Mouse (Mus musculus) limb, embryonic 11.5 days (tissue): ENCODE measurements around the gene Focad. TPM values are rescaled to one million over a fixed set of nuclear protein-coding genes. Genes with fewer than 3 reads are reported as not detected.

ENCODE experiments used
- ATAC-seq: fragments of 200-750 bp; cut with Nextera tagmentation; 2 replicates; pipeline ENCODE4 v1.8.0; 2017; ENCODE audit warnings: low read depth; ENCODE audit not compliant: insufficient number of reproducible peaks, low FRiP score, low TSS enrichment
- DNase-seq: peaks from one replicate; pipeline ENCODE4 v3.0.0-alpha.2; 2015; ENCODE audit warnings: low spot score
- H3K27ac ChIP-seq: fragments of 300-500 bp; sonication (generic); replicated peaks from 2 replicates; pipeline ENCODE4 v1.5.1; 2014; ENCODE audit warnings: low read depth, mild to moderate bottlenecking, low read length
- H3K27me3 ChIP-seq: fragments of 300-500 bp; sonication (generic); 2 replicates; pipeline ENCODE4 v1.6.1; 2014; ENCODE audit warnings: mild to moderate bottlenecking, low read length, mixed read lengths; ENCODE audit not compliant: control insufficient read depth, insufficient read depth
- H3K36me3 ChIP-seq: fragments of 300-500 bp; sonication (generic); 2 replicates; pipeline ENCODE4 v1.6.1; 2014; ENCODE audit warnings: mild to moderate bottlenecking, low read length, moderate library complexity, mixed read lengths; ENCODE audit not compliant: control insufficient read depth, insufficient read depth
- H3K4me1 ChIP-seq: fragments of 300-500 bp; sonication (generic); 2 replicates; pipeline ENCODE4 v1.6.1; 2014; ENCODE audit warnings: low read length, mixed read lengths; ENCODE audit not compliant: control insufficient read depth, insufficient read depth
- H3K4me2 ChIP-seq: fragments of 300-500 bp; sonication (generic); 2 replicates; pipeline ENCODE4 v1.6.1; 2014; ENCODE audit warnings: low read depth, mild to moderate bottlenecking, moderate library complexity; ENCODE audit not compliant: severe bottlenecking
- H3K4me3 ChIP-seq: fragments of 300-500 bp; sonication (generic); 2 replicates; pipeline ENCODE4 v1.5.1; 2014; ENCODE audit warnings: low read depth, low read length
- H3K9ac ChIP-seq: fragments of 300-500 bp; sonication (generic); 2 replicates; pipeline ENCODE4 v1.6.1; 2014; ENCODE audit warnings: mild to moderate bottlenecking, low read length
- H3K9me3 ChIP-seq: fragments of 300-500 bp; sonication (generic); 2 replicates; pipeline ENCODE4 v1.6.1; 2016; ENCODE audit warnings: low read length; ENCODE audit not compliant: control insufficient read depth
- WGBS: fragments of 180-500 bp; shearing (Covaris S2); extraction: QIAGEN DNeasy Blood & Tissue Kit; methylation state at CpG from one replicate; pipeline ENCODE4 v1.1.7; 2014; 5-methylcytosine and 5-hydroxymethylcytosine counted together
- polyA plus RNA-seq: library from polyadenylated mRNA; unstranded; fragments of >200 nt; fragmentation: Nextera tagmentation; extraction: Ambion mirVana; gene quantifications from 2 replicates; pipeline ENCODE4 v1.2.1, GENCODE M21; 2014

Gene Focad
- polyA plus RNA-seq, 1 experiment from 2014 or later, result 13.9 TPM

- DNase-seq, result no peak
- Histone ChIP-seq H3K4me1 (peaks cover 11% of the 10 kb centered on the region), H3K27me3 (no peaks in the 10 kb centered on the region), H3K9ac (no peak overlapping the region), H3K27ac (no peak overlapping the region), H3K36me3 (no peaks in the 10 kb centered on the region), H3K4me2 (peak overlapping the region; percentile 72; the same call in 1 of the 2 replicates), H3K4me3 (no peak overlapping the region), H3K9me3 (no peaks in the 10 kb centered on the region)
- ATAC-seq, result no peak
- WGBS, result 48% methylated on average over 2 of the region's 2 CpGs
Measured at GRCm38 (mm10) chr4:88437917-88438316, 343.5 kb downstream of the Focad start.

GRCm38 (mm10) chr4:88438326-88438989 lies 344.0 kb downstream of the Focad start, which contains the start of gene Hacd4:
TSS of gene Hacd4 (minus strand) at chr4:88438928.
- H3K9me3 ChIP-seq, result no peaks in the 10 kb centered on the region
- H3K9ac ChIP-seq, result peak within 1 kb of the TSS; percentile 62
- H3K36me3 ChIP-seq, result no peaks in the 10 kb centered on the region
- H3K27ac ChIP-seq, result no peak within 1 kb of the TSS
- ATAC-seq (peak; percentile 67), DNase-seq (peak; percentile 69)
- WGBS, result 5% methylated on average over 14 of the region's 14 CpGs
- H3K4me2 ChIP-seq, result peak within 1 kb of the TSS; percentile 72
- H3K4me1 ChIP-seq, result peaks cover 11% of the 10 kb centered on the region
- H3K27me3 ChIP-seq, result no peaks in the 10 kb centered on the region
- peak within 1 kb of the TSS; percentile 32 for H3K4me3 ChIP-seq

GRCm38 (mm10) chr4:88438990-88439329 lies 344.5 kb downstream of the Focad start:
- no peak overlapping the region for H3K9ac ChIP-seq

GRCm38 (mm10) chr4:88439669-88440123 lies 345.3 kb downstream of the Focad start:
- H3K27ac ChIP-seq, result no peak overlapping the region
- H3K27me3 ChIP-seq, result no peaks in the 10 kb centered on the region
- H3K9ac ChIP-seq, result no peak overlapping the region
- no peak for DNase-seq
- 79% methylated on average over 6 of the region's 6 CpGs for whole genome bisulfite sequencing
- H3K36me3 ChIP-seq, result no peaks in the 10 kb centered on the region
- no peak overlapping the region for H3K4me2 ChIP-seq
- ATAC-seq, result no peak
- H3K9me3 ChIP-seq, result no peaks in the 10 kb centered on the region
- no peak overlapping the region for H3K4me3 ChIP-seq
- H3K4me1 ChIP-seq, result peaks cover 11% of the 10 kb centered on the region

More at GRCm38 (mm10) chr4:88438990-88439329, 344.5 kb downstream of the Focad start:
- H3K27ac ChIP-seq, result no peak overlapping the region
- ATAC-seq (peak; percentile 17; the same call in 1 of the 2 replicates), DNase-seq (no peak)
- H3K27me3 ChIP-seq, result no peaks in the 10 kb centered on the region
- peaks cover 11% of the 10 kb centered on the region for H3K4me1 ChIP-seq
- H3K4me3 ChIP-seq, result peak overlapping the region; percentile 32
- WGBS, result 16% methylated on average over 4 of the region's 4 CpGs
- H3K9me3 ChIP-seq, result no peaks in the 10 kb centered on the region
- H3K4me2 ChIP-seq, result peak overlapping the region; percentile 72
- no peaks in the 10 kb centered on the region for H3K36me3 ChIP-seq

- Histone ChIP-seq H3K4me2 (no peak overlapping the region; the same call in 1 of the 2 replicates), H3K27me3 (no peaks in the 10 kb centered on the region), H3K4me1 (peaks cover 11% of the 10 kb centered on the region), H3K36me3 (no peaks in the 10 kb centered on the region), H3K27ac (no peak overlapping the region), H3K4me3 (no peak overlapping the region), H3K9me3 (no peaks in the 10 kb centered on the region), H3K9ac (no peak overlapping the region)
- WGBS, result 88% methylated on average over 7 of the region's 7 CpGs
- ATAC-seq (no peak), DNase-seq (no peak)
Measured at GRCm38 (mm10) chr4:88440814-88441213, 346.4 kb downstream of the Focad start.

GRCm38 (mm10) chr4:88448976-88449375 lies 354.5 kb downstream of the Focad start:
- no peak overlapping the region for H3K9ac ChIP-seq
- WGBS, result 82% methylated on average over 2 of the region's 2 CpGs
- ATAC-seq (no peak), DNase-seq (no peak)
- no peak overlapping the region for H3K27ac ChIP-seq
- H3K4me2 ChIP-seq, result no peak overlapping the region
- H3K36me3 ChIP-seq, result no peaks in the 10 kb centered on the region
- no peaks in the 10 kb centered on the region for H3K27me3 ChIP-seq
- H3K4me3 ChIP-seq, result no peak overlapping the region
- no peaks in the 10 kb centered on the region for H3K4me1 ChIP-seq
- no peaks in the 10 kb centered on the region for H3K9me3 ChIP-seq

GRCm38 (mm10) chr4:88450087-88450765 lies 355.8 kb downstream of the Focad start:
- H3K9ac ChIP-seq, result no peak overlapping the region
- H3K4me1 ChIP-seq, result no peaks in the 10 kb centered on the region
- H3K36me3 ChIP-seq, result no peaks in the 10 kb centered on the region
- no peaks in the 10 kb centered on the region for H3K9me3 ChIP-seq
- no peak overlapping the region for H3K4me3 ChIP-seq
- ATAC-seq (no peak), DNase-seq (no peak)
- no peaks in the 10 kb centered on the region for H3K27me3 ChIP-seq
- WGBS, result 88% methylated on average over 1 of the region's 1 CpGs
- H3K4me2 ChIP-seq, result no peak overlapping the region
- H3K27ac ChIP-seq, result no peak overlapping the region

- H3K9me3 ChIP-seq, result no peaks in the 10 kb centered on the region
- H3K36me3 ChIP-seq, result no peaks in the 10 kb centered on the region
- 89% methylated on average over 1 of the region's 1 CpGs for WGBS
- no peaks in the 10 kb centered on the region for H3K4me1 ChIP-seq
- no peak overlapping the region for H3K9ac ChIP-seq
- no peak overlapping the region for H3K4me2 ChIP-seq
- H3K27ac ChIP-seq, result no peak overlapping the region
- H3K4me3 ChIP-seq, result no peak overlapping the region
- DNase-seq, result no peak
- no peak for ATAC-seq
- no peaks in the 10 kb centered on the region for H3K27me3 ChIP-seq
Measured at GRCm38 (mm10) chr4:88458093-88458492, 363.7 kb downstream of the Focad start.
